Mouse (Mus musculus) heart, embryonic 14.5 days (tissue): Measurements from ENCODE around the gene Rgs2. TPM values are rescaled to one million over a fixed set of nuclear protein-coding genes. Genes with fewer than 3 reads are reported as not detected.

ENCODE experiments used
- ATAC-seq: fragments of 200-750 bp; cut with Nextera tagmentation; 2 replicates; pipeline ENCODE4 v1.8.0; 2017; ENCODE audit warnings: low read depth, moderate TSS enrichment; ENCODE audit not compliant: insufficient number of reproducible peaks, insufficient read depth, low FRiP score
- H3K27ac ChIP-seq, 2 experiments: fragments of 200-500 bp in 1 of 2; fragments of 300-500 bp in 1 of 2; sonication (generic) in 1 of 2; replicated peaks in 1 of 2; 2 replicates each; pipeline ENCODE4 v1.5.1; 2012 to 2014; ENCODE audit warnings: low read depth in 2 of 2, low read length in 2 of 2, control low read depth in 1 of 2, mild to moderate bottlenecking in 1 of 2, mixed read lengths in 1 of 2; ENCODE audit not compliant: control insufficient read depth in 1 of 2, insufficient read depth in 1 of 2
- H3K27me3 ChIP-seq: fragments of 300-500 bp; sonication (generic); 2 replicates; pipeline ENCODE4 v1.6.1; 2014; ENCODE audit warnings: mild to moderate bottlenecking, low read length, control low read depth; ENCODE audit not compliant: control insufficient read depth, insufficient read depth
- H3K36me3 ChIP-seq: fragments of 300-500 bp; sonication (generic); 2 replicates; pipeline ENCODE4 v1.6.1; 2014; ENCODE audit warnings: mild to moderate bottlenecking, control low read depth, low read length, mixed read lengths; ENCODE audit not compliant: control insufficient read depth, insufficient read depth
- H3K4me1 ChIP-seq, 2 experiments: fragments of 200-500 bp in 1 of 2; fragments of 300-500 bp in 1 of 2; sonication (generic) in 1 of 2; 2 replicates each; pipeline ENCODE4 v1.6.1; 2012 to 2014; ENCODE audit warnings: low read length in 2 of 2, control low read depth in 1 of 2, mixed read lengths in 1 of 2; ENCODE audit not compliant: control insufficient read depth in 2 of 2, insufficient read depth in 2 of 2
- H3K4me2 ChIP-seq: fragments of 300-500 bp; sonication (generic); 2 replicates; pipeline ENCODE4 v1.6.1; 2014; ENCODE audit warnings: mild to moderate bottlenecking, low read length
- H3K4me3 ChIP-seq, 2 experiments: fragments of 200-500 bp in 1 of 2; fragments of 300-500 bp in 1 of 2; sonication (generic) in 1 of 2; 2 replicates each; pipeline ENCODE4 v1.5.1; 2012 to 2014; ENCODE audit warnings: low read length in 2 of 2, mild to moderate bottlenecking in 2 of 2, control low read depth in 1 of 2, low read depth in 1 of 2, moderate library complexity in 1 of 2; ENCODE audit not compliant: control insufficient read depth in 1 of 2, insufficient read depth in 1 of 2
- H3K9ac ChIP-seq: fragments of 300-500 bp; sonication (generic); 2 replicates; pipeline ENCODE4 v1.6.1; 2014; ENCODE audit warnings: mild to moderate bottlenecking, low read length
- H3K9me3 ChIP-seq: fragments of 300-500 bp; sonication (generic); 2 replicates; pipeline ENCODE4 v1.6.1; 2016; ENCODE audit warnings: low read length, control low read depth; ENCODE audit not compliant: control insufficient read depth
- WGBS: fragments of 180-500 bp; shearing (Covaris S2); extraction: QIAGEN DNeasy Blood & Tissue Kit; methylation state at CpG from one replicate; pipeline ENCODE4 v1.1.7; 2014; 5-methylcytosine and 5-hydroxymethylcytosine counted together
- polyA plus RNA-seq: library from polyadenylated mRNA; unstranded; fragments of >200 nt; fragmentation: Nextera tagmentation; extraction: Ambion mirVana; gene quantifications from 2 replicates; pipeline ENCODE4 v1.2.1, GENCODE M21; 2014

The Rgs2 gene
- polyA plus RNA-seq, 1 experiment from 2014 or later: 19.8 TPM

DNA sequence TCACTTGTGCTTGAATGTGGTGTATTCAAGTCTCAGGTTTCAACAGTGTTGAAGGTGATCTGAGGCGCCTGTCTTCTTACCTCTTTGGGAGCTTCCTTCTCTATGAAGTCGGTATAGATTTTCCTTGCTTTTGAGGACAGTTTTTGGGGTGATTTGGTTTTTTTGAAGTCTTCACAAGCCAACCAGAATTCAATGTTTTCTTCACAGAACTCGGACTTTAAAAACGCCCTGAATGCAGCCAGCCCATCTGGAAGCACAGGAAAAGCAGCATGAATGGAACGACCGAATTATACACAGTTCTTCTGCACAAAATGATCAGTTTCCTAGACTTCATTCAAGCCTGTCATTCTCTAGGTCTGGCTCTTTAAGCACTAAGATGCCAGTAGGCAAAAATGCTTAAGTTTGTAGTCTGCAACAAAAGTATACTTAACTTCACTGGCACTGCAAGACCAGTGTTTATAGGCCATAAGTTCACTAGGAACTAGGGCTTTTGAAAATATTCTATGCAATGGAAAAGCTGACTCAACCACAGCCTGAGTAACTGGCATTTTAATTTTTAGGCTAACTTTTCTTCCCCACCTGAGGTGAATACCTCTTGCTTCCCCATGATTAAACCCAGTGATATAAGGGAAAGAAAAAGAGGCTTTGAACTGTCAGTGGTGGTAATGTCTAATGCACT, 1.8 kb downstream of the Rgs2 start:
- 83% methylated on average over 6 of the region's 6 CpGs for WGBS
- Histone ChIP-seq H3K36me3 (peaks cover 16% of the 10 kb centered on the region), H3K4me1 (peaks cover 2 to 3% of the 10 kb centered on the region in 2 experiments; a peak in 2 of 4 replicates), H3K4me3 (peak overlapping the region in 1 of 2 experiments; percentile 2; a peak in 1 of 4 replicates), H3K27me3 (no peaks in the 10 kb centered on the region), H3K9me3 (no peaks in the 10 kb centered on the region), H3K4me2 (peak overlapping the region; percentile 95), H3K27ac (no peak overlapping the region), H3K9ac (no peak overlapping the region)
- no peak for ATAC-seq

GRCm38 (mm10) chr1:144000246-144000645, 3.7 kb downstream of the Rgs2 start:
- ATAC-seq: no peak
- H3K36me3 ChIP-seq: peaks cover 16% of the 10 kb centered on the region

DNA sequence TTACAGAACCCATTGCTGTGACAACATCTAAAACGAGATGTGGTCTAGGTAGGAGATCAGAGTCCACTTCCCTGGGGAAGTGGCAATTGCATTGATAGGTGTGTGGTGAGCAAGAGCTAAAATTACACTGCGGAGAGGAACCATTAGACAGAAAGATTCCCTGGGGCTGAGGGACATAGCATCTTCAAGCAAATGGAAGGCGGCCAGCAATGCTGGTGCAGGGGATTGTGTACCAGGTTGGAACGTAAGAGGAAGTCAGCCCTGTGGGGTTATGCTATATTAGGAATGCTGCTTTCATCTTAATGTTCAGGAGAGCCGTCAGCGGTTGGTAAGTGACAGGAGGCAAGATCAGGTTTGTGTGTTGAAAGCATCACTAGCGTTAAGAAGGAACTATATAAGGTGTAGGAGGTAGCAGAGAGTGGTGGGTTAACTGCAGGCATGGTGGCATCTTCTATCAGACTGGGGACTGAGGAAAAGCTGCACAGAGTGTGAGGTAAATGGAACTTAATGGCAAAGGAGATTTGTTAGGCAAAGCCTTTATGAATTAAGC, 4.5 kb downstream of the Rgs2 start:
- no peak for ATAC-seq
- WGBS: 38% methylated on average over 7 of the region's 7 CpGs

More at GRCm38 (mm10) chr1:144000246-144000645, 3.7 kb downstream of the Rgs2 start:
- Histone ChIP-seq H3K27me3 (no peaks in the 10 kb centered on the region), H3K9ac (no peak overlapping the region), H3K4me3 (no peak overlapping the region), H3K4me1 (peaks cover 2 to 3% of the 10 kb centered on the region in 2 experiments; a peak in 2 of 4 replicates), H3K4me2 (no peak overlapping the region), H3K9me3 (no peaks in the 10 kb centered on the region), H3K27ac (no peak overlapping the region)
- WGBS: 91% methylated on average over 4 of the region's 4 CpGs

DNA sequence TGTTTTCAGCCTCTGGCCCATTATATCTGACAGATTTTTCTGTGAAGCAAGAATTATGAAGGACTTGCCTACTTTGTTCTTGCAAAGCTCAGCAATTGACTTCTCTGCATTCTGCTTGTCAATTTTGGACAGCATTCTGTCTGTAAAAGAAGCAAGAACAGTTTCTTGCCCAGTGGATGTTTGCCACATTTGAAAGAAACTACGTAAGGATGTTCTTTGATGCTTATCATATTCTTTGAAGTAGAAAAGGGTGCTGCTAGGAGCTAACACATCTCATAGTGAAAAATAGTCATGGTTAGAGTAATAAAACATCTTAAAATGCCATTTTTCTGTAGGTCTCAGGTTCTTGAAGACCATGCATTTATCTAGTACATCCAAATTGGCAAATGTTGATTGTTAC, 10.9 kb downstream of the Rgs2 start:
- H3K4me3 ChIP-seq: no peak overlapping the region
- WGBS: 66% methylated on average over 1 of the region's 1 CpGs
- no peak for ATAC-seq
- no peaks in the 10 kb centered on the region for H3K36me3 ChIP-seq
- no peaks in the 10 kb centered on the region for H3K9me3 ChIP-seq
- H3K4me1 ChIP-seq: no peaks in the 10 kb centered on the region
- H3K4me2 ChIP-seq: no peak overlapping the region
- H3K27ac ChIP-seq: no peak overlapping the region
- no peak overlapping the region for H3K9ac ChIP-seq
- H3K27me3 ChIP-seq: no peaks in the 10 kb centered on the region

More for the DNA sequence above, 4.5 kb downstream of the Rgs2 start:
- H3K4me2 ChIP-seq: no peak overlapping the region
- no peak overlapping the region for H3K27ac ChIP-seq
- peaks cover 2 to 3% of the 10 kb centered on the region in 2 experiments; a peak in 2 of 4 replicates for H3K4me1 ChIP-seq
- H3K4me3 ChIP-seq: no peak overlapping the region
- H3K27me3 ChIP-seq: no peaks in the 10 kb centered on the region
- H3K36me3 ChIP-seq: peaks cover 16% of the 10 kb centered on the region
- H3K9ac ChIP-seq: no peak overlapping the region
- H3K9me3 ChIP-seq: no peaks in the 10 kb centered on the region

GRCm38 (mm10) chr1:143992528-143992927, 11.4 kb downstream of the Rgs2 start:
- no peaks in the 10 kb centered on the region for H3K27me3 ChIP-seq
- no peaks in the 10 kb centered on the region for H3K36me3 ChIP-seq
- no peak overlapping the region for H3K27ac ChIP-seq
- no peak for ATAC-seq
- no peak overlapping the region for H3K4me2 ChIP-seq
- no peak overlapping the region for H3K4me3 ChIP-seq
- no peak overlapping the region for H3K9ac ChIP-seq
- H3K4me1 ChIP-seq: no peaks in the 10 kb centered on the region
- 79% methylated on average over 2 of the region's 2 CpGs for WGBS
- no peaks in the 10 kb centered on the region for H3K9me3 ChIP-seq

GRCm38 (mm10) chr1:143990263-143990662, 13.7 kb downstream of the Rgs2 start:
- Histone ChIP-seq H3K9ac (no peak overlapping the region), H3K4me2 (no peak overlapping the region), H3K27me3 (no peaks in the 10 kb centered on the region), H3K4me3 (no peak overlapping the region), H3K27ac (no peak overlapping the region), H3K36me3 (no peaks in the 10 kb centered on the region), H3K9me3 (no peaks in the 10 kb centered on the region), H3K4me1 (no peaks in the 10 kb centered on the region)
- no peak for ATAC-seq
- WGBS: 55% methylated on average over 5 of the region's 5 CpGs

- Histone ChIP-seq H3K4me2 (no peak overlapping the region), H3K4me3 (no peak overlapping the region), H3K27ac (no peak overlapping the region), H3K4me1 (no peaks in the 10 kb centered on the region), H3K36me3 (no peaks in the 10 kb centered on the region), H3K27me3 (no peaks in the 10 kb centered on the region), H3K9me3 (no peaks in the 10 kb centered on the region), H3K9ac (no peak overlapping the region)
- ATAC-seq: no peak
- 63% methylated on average over 5 of the region's 5 CpGs for WGBS
Observed at GRCm38 (mm10) chr1:143989773-143990172, 14.2 kb downstream of the Rgs2 start.
